Mouse (Mus musculus) monocyte, adult 5-6 weeks (primary cell): ENCODE measurements around the gene E2f2. TPM values are rescaled to one million over a fixed set of nuclear protein-coding genes. Genes with fewer than 3 reads are reported as not detected.

Experiments
- ATAC-seq: fragments of 153-309, 156-312 bp; replicated peaks from 2 replicates; pipeline ENCODE4 v1.8.0; 2017; ENCODE audit warnings: mild to moderate bottlenecking; ENCODE audit not compliant: low TSS enrichment, insufficient number of reproducible peaks, severe bottlenecking, poor library complexity, low FRiP score
- total RNA-seq: library from RNA; stranded (forward); fragments of 200-1000, 200-491, 200-594 nt; gene quantifications from 3 replicates; pipeline ENCODE4 v1.2.3, GENCODE M21; 2017

E2f2 gene
- total RNA-seq, 1 experiment from 2014 or later: 18.4 TPM

GRCm38 (mm10) chr4:136170401-136170800, 1.8 kb upstream of the E2f2 start:
- no peak for ATAC-seq

GRCm38 (mm10) chr4:136171455-136171854, 739 bp upstream of the E2f2 start:
- ATAC-seq: no peak

GRCm38 (mm10) chr4:136172542-136173209, 482 bp downstream of the E2f2 start:
- no peak for ATAC-seq

GRCm38 (mm10) chr4:136173210-136173715, 1.1 kb downstream of the E2f2 start:
- ATAC-seq: no peak

- peak; percentile 69 for ATAC-seq
Measured at GRCm38 (mm10) chr4:136174216-136175193, 2.3 kb downstream of the E2f2 start.

- no peak for ATAC-seq
Measured at GRCm38 (mm10) chr4:136176022-136176552, 3.9 kb downstream of the E2f2 start.

- ATAC-seq: no peak
Measured at GRCm38 (mm10) chr4:136177244-136177611, 5.0 kb downstream of the E2f2 start.

- ATAC-seq: peak; percentile 10; the same call in 1 of the 2 replicates
Measured at GRCm38 (mm10) chr4:136177612-136178474, 5.6 kb downstream of the E2f2 start.

- no peak for ATAC-seq
Measured at GRCm38 (mm10) chr4:136178475-136178921, 6.3 kb downstream of the E2f2 start.

- 0 out of 2 replicates have a peak, but pooled peaks have one; percentile 7 for ATAC-seq
Measured at GRCm38 (mm10) chr4:136179456-136179855, 7.3 kb downstream of the E2f2 start.

GRCm38 (mm10) chr4:136179998-136180397, 7.8 kb downstream of the E2f2 start:
- peak; percentile 68 for ATAC-seq

GRCm38 (mm10) chr4:136180408-136181330, 8.5 kb downstream of the E2f2 start:
- ATAC-seq: peak; percentile 36

GRCm38 (mm10) chr4:136181367-136181766, 9.2 kb downstream of the E2f2 start:
- no peak for ATAC-seq

GRCm38 (mm10) chr4:136185375-136185774, 13.2 kb downstream of the E2f2 start:
- peak; percentile 69 for ATAC-seq

- ATAC-seq: no peak
Measured at GRCm38 (mm10) chr4:136186315-136186714, 14.1 kb downstream of the E2f2 start.

GRCm38 (mm10) chr4:136186739-136187472, 14.7 kb downstream of the E2f2 start:
- peak; percentile 55 for ATAC-seq
